Mouse (Mus musculus) kidney, postnatal 25 days (tissue): Measurements from ENCODE around the gene Itpr1.

Source experiments
- DNase-seq, 2 experiments: peaks; one replicate each; pipeline ENCODE4 v3.0.0; 2021; ENCODE audit warnings: mixed read lengths in 2 of 2

Itpr1 gene

DNA sequence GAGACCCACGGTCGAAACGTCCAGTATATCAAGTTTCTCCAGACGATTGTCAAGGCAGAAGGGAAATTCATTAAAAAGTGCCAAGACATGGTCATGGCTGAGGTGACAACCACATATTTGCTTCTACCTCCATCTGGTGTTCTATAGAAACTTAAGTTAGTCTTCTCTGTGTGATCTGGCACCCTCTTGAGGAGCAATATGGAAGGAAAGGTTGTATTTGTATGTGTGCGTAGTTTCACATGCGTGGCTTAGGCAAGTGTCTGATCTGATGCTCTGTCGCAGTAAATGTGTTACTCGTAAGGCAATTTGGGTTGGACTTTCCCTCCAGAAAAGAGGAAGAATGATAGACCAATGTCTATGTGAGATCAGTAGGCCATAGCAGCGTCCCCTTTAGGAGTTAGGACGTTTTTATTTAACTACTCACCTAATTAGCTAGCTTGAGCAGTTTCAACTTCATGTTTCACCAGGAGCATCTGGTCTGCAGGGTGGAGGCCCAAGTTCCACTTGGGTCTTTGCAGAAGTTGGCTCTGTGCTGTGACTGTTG is 188.6 kb downstream of the Itpr1 start:
- DNase-seq: no peak

DNA sequence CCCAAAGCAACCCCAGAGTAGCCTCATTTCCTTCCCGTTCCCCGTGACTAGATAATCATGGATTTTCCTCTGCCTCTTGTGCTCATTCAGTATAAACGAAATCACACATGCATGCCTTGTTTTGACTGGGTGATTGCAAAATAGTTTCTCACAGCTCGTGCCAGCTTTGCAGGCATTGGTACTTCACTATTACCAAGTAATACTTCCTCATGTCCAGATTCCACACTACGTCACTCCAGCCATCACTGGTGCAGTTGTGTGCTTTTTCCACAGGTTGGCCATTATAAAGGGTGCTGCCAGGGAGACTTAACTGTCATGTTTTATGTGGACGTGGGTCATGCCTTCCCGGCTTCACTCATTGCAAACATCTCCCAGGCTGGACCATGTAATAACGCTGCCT is 191.8 kb downstream of the Itpr1 start:
- no peak for DNase-seq

DNA sequence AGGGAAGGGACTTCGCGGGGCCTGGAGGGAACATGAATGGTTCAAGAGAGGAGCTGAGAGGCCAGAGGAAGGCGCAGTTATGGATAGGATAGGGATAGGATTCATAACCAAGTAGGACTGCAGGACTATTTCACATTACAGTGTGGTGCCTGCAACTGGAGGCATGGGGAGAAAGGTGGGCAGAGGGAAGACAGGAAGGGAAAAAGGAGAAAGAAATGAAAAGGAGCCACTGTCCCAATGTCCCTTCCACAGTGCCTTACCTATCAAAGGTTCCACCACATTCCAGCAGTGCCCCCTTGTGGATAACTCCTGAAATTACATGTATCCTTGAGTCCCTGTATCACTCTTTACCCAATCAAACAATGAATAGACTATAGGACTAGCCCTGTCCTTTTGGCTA is 195.2 kb downstream of the Itpr1 start:
- peak in 1 of 2 experiments; percentile 47 for DNase-seq

DNA sequence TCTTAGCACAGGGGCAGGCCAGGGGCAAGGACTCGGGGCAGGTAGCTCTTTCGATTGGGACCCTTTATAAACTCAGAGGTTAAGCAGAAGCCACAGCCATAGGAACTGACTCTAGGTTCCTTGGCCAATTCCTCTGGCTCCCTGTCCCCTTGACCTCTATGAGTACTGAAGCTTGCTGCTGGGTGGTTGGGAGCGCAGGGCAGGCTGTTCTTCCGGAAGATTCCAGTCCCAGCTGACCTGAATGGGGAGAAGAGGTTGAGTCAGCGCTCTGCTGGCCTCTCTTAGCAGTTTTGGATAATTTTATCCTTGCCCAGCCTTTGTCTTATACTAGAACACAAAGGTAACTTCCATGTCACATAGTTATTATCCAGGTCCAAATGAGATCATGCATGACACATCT is 195.8 kb downstream of the Itpr1 start:
- no peak for DNase-seq

DNA sequence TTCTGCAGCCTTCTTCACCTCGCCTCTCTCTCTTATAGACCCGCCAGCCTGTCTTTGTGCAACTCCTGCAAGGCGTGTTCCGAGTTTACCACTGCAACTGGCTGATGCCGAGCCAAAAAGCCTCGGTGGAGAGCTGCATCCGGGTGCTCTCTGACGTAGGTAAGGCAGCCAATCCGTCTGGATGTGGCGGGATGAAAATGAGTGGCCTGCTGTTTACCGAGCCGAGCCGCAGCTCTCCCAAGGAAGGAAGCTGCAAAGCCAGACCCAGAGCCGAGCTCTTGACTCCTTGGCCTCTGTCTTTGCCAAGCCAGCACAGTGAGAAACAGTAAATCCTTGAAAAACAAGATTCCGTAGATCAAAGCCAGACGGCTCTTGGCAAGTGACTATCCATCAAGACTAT is 197.9 kb downstream of the Itpr1 start:
- peak; percentile 37 to 72 for DNase-seq

DNA sequence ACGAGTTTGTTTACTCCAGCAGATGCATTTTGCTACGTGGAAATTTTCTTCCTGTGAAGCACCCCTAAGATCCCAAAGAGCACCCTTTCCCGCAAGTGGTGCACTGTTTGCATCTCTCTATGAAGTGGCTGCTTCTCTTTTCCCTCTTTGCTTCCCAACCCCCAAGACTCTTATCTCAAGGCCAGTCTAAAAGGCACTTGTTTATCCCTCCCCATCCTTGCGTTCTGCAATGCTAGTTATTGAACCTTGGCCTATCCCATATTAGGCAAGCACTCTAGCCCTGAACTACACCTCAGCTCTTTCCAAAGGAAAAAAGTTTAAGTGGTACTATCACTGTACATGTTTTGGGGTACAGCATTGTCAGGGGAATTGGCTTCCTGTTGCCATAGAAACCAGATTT is 198.3 kb downstream of the Itpr1 start:
- DNase-seq: no peak

DNA sequence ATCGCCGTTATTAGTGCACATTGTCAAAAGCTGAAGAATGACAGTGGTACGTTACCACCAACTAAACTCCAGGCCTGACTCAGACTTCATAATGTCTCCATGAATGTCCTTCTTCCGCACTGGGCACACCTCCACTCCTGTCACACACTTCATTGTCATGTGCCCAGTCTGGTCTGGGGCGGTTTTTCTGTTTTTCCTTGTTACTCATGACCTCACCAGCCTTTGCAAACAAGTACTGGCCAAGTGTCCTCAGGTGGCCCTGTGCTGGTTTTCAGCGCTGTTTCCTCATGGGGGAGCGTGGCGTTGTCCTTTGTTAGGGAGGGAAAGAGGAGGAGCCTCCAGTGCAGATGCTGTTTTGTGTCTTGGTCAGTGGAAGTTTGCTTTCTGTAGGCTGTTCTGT is 200.1 kb downstream of the Itpr1 start:
- peak; percentile 18 to 62 for DNase-seq

DNA sequence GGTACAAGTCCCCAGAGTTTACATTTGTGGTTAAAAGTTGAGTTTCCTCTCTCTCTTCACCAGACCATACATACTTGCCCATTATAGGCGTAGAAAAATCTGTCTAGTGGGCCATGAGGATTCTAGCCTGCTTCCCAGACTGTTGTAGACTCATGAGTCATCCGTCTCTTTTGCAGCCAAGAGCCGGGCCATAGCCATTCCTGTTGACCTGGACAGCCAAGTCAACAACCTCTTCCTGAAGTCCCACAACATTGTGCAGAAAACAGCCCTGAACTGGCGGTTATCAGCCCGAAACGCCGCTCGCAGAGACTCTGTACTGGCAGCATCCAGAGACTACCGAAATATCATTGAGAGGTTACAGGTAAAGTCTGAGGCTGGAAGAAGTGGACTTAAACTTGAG is 200.7 kb downstream of the Itpr1 start:
- DNase-seq: no peak

DNA sequence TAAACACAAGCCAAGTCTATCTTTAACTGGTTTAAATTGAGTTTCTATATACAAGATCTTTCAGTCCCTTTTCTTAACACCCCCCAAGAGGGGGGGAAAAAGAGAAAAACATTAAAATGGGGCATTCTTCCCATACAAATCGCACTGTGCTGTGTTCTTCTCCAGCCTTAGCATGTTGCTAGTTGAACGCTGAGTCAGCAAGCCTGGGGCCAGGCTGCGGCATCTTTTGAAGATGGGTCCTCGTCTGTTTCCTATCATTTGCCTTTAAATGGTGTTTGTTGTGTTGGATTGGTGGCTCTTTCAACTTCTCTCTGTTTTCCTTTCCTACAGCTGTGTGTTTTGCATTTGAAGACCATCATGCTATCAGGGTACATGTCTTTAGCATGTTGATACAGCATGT is 203.0 kb downstream of the Itpr1 start:
- no peak for DNase-seq

DNA sequence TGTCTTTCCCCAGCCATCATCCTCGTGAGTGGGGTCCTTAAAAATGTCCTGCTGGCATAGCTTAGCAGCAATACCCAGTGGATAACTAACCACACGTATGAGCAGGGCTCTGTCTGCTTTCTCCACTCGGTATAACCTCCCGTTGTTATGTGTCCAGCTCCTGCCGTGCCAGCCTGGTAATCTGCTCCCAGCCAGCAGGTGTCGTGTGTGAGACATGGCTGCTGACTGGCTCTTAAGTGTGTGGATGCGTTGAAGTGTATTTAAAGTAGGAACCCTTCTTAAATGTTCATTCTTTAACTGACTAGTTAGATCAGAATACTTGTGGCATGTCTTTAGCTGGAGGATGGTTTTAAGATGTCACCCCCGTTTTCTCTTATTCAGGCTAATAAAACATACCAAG is 204.6 kb downstream of the Itpr1 start:
- DNase-seq: peak; percentile 55 to 60

DNA sequence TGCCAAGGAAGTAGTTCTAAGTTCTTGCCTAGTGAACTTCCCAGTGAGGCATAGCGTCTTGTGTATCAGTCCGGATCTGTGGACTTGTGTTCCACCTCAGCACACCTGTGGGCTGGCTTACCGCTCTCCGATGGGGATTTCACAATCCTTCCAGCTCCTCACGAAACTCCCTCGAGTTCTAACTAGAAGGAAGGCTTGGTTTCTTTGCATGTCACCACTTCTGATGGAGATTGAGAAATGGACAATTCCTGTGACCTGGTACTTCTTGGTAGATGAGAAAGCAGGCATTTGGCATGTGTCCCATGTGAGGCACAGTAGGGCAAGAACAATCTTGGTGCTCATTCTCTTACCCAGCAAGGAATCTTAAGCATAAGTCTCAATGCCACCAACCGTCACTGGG is 205.3 kb downstream of the Itpr1 start:
- no peak for DNase-seq

DNA sequence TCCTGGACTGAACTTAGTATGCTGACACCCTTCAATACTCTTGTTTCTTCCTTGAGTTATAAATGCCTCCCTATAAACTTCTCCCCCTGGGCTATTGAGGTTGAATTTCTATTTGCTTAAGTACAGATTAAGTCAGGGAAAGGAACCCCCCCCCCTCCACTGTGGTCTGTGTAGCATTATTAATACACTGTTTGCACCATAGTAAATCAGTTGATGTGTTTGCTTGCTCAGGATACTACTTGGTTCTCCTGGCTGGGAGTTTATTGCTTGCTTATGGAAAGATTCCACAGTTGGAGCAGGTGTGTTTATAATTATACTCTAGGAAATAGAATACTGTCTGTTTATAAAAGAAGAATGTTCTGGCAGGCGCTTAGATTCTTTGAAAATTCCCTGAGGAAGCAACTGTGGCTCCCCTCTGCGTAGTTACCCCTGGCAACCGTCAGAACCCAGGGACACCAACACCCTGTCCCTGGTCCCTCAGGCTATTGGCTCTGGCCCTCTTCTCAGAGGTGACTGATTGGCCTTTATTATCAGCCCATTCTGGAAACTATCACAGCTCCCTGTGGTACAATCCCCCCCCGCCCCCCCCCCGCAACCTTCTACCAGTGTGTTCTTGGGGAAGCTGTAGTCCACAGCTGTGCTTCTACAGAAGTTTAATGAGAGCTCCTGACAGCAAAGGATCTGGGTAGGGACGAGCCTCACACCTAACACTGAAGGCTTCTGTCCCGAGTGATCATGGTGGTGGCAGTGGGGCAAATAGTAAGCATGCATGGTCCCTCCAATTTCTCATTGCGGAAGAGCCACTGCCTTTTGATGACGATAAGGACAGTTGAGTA is 212.1 kb downstream of the Itpr1 start:
- no peak for DNase-seq

DNA sequence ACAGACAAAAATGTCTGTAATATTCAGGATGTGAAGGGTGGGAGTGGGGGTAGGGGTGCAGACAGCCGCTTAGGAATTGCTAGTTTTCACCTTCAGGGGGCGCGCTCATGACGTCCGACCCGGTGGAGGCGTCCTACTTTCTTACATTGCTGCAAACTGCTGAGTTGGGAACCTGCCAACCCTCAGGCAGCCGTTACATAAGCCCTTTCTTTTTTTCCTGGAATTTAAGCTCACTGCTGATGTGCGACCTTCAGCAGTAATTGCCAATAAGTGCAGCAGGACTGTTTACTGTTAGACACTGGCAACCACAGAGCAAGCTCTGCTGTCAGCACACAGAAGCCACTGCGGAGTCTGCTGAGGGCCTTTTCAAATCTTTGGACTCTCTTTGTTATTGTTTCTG is 213.9 kb downstream of the Itpr1 start:
- DNase-seq: peak; percentile 93 to 95

DNA sequence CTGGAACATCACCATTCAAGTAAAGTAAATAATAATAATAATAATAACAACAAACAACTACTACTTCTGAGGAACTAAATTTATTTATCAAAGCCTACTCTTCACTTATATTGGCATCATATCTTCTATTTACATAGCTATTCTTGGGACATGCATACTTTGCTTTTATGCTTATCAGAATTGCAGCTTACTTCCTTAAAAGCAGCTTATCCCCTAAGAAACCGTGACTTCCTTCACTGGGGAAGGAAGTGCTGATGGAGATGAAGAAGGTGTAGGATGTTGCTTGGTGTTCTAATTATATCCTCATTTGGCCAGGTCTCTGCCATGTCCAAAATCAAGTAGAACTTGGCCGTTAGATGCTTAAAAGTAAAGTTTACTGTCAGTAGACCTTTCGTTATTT is 215.5 kb downstream of the Itpr1 start:
- no peak for DNase-seq

DNA sequence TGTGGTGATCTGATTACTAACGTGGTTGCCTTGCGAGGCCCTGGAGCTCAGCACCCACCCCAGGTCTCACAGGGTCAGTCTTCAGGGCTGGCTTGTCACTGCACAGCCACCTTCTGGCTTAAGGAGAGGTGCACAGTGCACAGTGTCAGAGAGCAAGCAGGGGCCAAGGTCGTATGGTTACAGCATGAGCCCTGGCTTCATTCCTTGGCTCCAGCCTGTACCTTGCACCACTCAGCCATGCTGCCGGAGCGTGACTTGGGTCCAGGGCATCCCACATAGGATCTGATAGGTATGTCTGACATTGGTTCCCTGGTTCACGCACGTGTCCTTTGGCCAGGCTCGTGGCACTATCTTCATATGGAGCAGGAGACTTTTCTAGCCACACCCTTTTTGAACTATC is 217.1 kb downstream of the Itpr1 start:
- DNase-seq: peak; percentile 73 to 92

DNA sequence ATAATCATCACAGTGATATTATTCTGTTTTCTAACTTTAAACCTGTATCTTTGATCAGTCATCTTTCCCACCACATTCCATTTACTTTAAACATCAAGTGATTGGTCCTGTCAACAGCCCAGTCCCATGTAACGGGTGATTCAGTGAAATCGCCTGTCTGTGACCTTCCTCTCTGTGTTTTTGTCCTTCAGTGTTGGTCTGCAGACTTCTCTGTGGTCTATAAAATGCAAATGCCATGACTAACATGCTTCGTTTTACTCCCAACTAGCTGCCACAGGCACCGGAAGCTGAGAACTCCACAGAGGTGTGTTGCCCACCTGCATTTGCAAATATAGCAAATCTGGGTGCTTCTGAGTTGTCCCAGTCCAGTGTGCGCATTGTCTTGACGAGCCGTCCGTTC is 218.3 kb downstream of the Itpr1 start:
- DNase-seq: no peak

DNA sequence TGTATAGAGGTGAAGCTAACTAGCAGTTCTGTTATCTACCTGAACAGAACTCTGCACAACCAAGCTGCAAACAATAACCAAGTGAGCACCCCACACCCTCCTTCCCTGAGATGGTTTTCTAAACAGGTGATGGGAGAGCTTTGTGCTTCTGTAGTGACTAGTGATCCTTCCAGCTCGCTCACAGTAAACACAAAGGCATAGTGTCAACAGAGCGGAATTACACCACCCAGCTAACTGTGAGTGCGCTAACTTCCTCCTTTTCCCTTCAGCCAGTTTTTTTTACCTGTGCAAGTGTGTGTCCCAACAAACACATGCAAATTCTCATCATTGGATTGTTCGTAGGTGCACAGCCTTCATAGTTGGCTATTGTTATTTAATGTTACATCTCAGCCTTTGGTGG is 219.9 kb downstream of the Itpr1 start:
- no peak for DNase-seq

DNA sequence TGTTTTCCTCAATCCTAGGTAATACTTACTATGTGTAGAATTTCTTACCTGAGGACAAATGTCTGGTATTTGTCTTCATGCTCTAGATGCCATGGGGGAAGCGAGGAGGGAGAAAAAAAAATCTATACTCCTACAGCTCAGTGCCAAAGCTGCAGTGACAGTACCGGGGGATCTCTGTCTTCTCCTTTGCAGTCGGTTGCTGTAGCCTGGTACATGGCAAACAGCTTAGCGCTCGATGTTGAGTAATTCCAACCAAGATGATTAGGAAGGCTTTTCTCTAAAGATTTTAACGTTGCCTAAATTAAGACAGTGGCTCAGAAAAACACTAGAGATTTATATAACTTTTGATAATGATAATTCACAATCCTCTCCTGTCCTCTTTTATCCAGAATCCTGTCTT is 221.9 kb downstream of the Itpr1 start:
- no peak for DNase-seq

DNA sequence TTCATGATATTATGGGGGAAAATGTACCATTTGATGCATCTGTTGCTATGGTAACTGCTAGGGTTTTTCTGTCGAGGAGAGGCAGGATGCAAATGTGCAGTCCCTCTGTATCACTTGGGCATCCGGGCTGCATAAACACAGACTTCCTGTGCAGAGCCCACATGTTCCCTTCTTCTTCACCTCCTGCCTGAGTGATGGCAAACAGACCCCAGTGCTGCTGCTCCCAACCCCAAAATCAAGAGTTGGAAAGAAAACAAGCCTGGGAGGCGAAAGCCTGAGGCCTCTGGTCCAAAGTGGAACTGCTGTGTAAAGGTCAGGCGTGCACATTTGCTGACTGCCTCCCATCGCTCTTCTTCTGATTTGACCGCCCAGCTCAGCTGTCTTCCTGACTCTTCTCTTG is 222.6 kb downstream of the Itpr1 start:
- DNase-seq: peak in 1 of 2 experiments; percentile 72

DNA sequence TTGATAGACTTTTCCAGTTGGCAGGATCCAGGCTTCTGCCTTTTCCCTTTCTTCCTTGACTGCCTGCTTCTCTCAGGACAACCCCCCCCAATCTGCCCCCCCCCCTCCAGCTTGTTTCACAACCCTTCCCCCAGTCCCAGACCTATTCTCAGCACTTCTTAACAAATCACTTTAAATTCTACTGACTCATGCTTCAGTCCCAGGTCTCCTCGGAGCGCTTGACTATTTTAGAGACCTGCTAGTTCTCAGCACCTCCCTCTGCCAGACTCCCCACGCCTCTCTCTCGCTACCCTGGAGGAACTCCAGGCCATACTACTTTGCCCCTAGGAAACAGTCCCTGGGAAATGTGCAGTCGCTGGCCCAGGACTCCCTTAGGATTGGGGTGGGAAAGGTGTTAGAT is 223.7 kb downstream of the Itpr1 start:
- DNase-seq: peak in 1 of 2 experiments; percentile 65

DNA sequence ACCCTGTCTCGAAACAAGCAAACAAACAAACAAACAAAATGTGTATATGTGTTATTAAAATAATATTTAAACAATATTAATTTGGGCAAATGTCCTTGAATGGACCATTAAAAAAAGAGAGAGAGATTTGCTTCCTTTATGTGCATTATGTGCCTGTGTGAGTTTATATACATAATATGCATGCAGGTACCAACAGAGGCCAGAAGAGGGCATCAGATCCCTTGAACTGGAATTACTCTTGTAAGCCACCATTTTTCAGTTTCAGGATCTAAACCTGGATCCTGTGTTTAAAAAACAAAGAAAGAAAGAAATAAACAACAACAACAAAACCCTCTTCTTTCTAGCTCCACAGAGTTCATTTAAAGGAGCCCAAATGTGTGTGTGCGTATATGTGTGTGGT is 228.4 kb downstream of the Itpr1 start:
- DNase-seq: no peak

DNA sequence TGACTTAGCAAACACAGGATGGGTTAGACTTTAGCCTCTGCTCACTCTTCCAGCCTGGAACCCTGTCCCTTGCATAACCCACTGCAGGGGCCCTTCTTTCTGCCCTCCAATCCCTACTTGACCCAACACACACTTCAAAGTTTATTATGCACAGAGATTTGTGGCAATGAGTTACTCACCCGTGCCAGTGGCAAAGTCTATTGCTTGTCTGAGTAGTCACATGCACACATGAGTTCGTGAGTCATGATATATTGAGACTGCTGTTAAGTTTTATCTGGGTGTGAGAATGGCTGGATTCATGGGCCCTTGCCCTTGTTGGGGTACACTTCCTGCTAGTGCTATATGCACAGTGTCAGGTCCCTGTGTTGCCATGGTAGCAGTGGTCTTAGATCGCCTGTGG is 229.4 kb downstream of the Itpr1 start:
- peak; percentile 71 to 90 for DNase-seq

DNA sequence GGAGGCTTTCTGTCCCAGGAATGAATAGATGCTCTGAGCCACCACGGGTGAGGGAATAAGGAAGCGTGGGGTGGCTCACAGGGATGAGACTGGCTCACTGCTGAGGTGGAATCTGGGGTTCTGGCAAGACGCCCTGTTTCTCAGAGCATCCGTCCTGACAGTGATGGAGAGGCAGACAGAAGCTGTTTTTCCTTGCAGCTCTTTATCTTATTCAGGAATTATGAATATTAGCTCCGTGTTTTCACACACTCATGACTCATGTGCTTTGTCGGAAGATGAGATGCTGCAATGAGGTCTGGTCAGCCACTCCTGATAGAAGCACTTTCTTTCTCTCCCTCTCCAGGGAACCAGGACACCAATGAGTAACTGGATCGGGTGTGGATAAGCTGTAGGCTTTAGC is 231.5 kb downstream of the Itpr1 start:
- peak in 1 of 2 experiments; percentile 62 for DNase-seq

DNA sequence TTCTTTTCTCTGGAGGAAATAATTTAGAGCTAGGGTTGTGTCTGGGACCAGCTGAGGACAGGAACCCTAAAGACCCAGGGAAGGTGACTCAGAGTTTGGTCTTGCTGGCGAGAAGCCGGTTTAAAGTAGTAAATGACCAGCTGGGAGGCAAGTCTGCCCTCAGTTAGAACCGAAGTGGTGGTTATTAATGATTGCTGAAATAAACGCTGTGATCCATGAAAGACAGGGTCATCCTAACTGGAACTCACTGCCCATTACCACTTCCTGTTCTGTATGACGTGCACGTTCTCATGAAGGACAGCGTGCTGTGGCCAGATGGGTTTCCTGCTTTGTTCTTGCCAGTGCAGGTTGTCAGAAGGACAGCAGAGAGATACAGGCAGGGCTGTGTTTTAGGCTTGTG is 232.1 kb downstream of the Itpr1 start:
- peak; percentile 75 to 88 for DNase-seq

DNA sequence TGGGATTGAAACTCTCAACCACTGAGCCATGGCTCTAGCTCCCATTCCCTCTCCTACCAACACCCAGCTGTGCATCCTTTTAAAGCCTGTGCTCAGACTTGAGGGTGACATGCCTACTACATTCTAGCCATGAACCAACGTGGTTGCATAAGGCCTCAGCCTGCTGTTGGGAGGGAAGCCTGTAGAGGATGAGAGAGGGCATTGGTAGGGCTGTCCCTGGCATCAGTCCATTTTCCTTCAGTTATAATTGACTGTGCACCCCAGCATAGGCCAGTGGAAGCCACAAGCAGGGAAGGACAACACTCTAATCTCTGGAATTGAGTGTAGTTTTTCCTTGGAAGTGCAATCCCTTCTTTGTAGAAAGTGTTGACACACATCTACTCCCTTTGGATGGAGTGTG is 233.9 kb downstream of the Itpr1 start:
- peak in 1 of 2 experiments; percentile 71 for DNase-seq
